Mouse (Mus musculus): ENCODE data around the gene Slc16a7.

The Slc16a7 gene

GRCm38 (mm10) chr10:125388876-125389786 is at the start of gene Slc16a7:
TSS of gene Slc16a7 (minus strand) at chr10:125389465.
- TF ChIP-seq GATA4 (IDR thresholded peaks at IDR 0.05; ENCODE audit: insufficient replicate concordance, low read length) = peak; percentile 85; the same call in 1 of the 2 replicates

- TF ChIP-seq GATA4 (IDR thresholded peaks at IDR 0.05; ENCODE audit: insufficient replicate concordance, low read length) = no peak
These were observed 29.5 kb upstream of the Slc16a7 start for GRCm38 (mm10) chr10:125418795-125419194.

- TF ChIP-seq GATA4 (IDR thresholded peaks at IDR 0.05; ENCODE audit: insufficient replicate concordance, low read length) = no peak
These were observed 10.5 kb upstream of the Slc16a7 start for GRCm38 (mm10) chr10:125399796-125400195.

GRCm38 (mm10) chr10:125390011-125390410 is 746 bp upstream of the Slc16a7 start:
- no peak for TF ChIP-seq GATA4 (IDR thresholded peaks at IDR 0.05; ENCODE audit: insufficient replicate concordance, low read length)

- TF ChIP-seq GATA4 (IDR thresholded peaks at IDR 0.05; ENCODE audit: insufficient replicate concordance, low read length) = no peak
These were observed 787 bp downstream of the Slc16a7 start for GRCm38 (mm10) chr10:125388481-125388875.

- no peak for TF ChIP-seq GATA4 (IDR thresholded peaks at IDR 0.05; ENCODE audit: insufficient replicate concordance, low read length)
These were observed 1.4 kb downstream of the Slc16a7 start for GRCm38 (mm10) chr10:125387782-125388415.

- TF ChIP-seq GATA4 (IDR thresholded peaks at IDR 0.05; ENCODE audit: insufficient replicate concordance, low read length) = no peak
These were observed 13.7 kb downstream of the Slc16a7 start for GRCm38 (mm10) chr10:125375526-125375925.

GRCm38 (mm10) chr10:125372666-125373065 is 16.6 kb downstream of the Slc16a7 start:
- TF ChIP-seq GATA4 (IDR thresholded peaks at IDR 0.05; ENCODE audit: insufficient replicate concordance, low read length) = no peak

- TF ChIP-seq GATA4 (IDR thresholded peaks at IDR 0.05; ENCODE audit: insufficient replicate concordance, low read length) = no peak
These were observed 17.8 kb downstream of the Slc16a7 start for GRCm38 (mm10) chr10:125371451-125371850.

GRCm38 (mm10) chr10:125370037-125370610 is 19.1 kb downstream of the Slc16a7 start:
- peak; percentile 79 for TF ChIP-seq GATA4 (IDR thresholded peaks at IDR 0.05; ENCODE audit: insufficient replicate concordance, low read length)

- TF ChIP-seq GATA4 (IDR thresholded peaks at IDR 0.05; ENCODE audit: insufficient replicate concordance, low read length) = no peak
These were observed 30.8 kb downstream of the Slc16a7 start for GRCm38 (mm10) chr10:125358479-125358878.

- no peak for TF ChIP-seq GATA4 (IDR thresholded peaks at IDR 0.05; ENCODE audit: insufficient replicate concordance, low read length)
These were observed 36.5 kb downstream of the Slc16a7 start for GRCm38 (mm10) chr10:125352805-125353204.

- no peak for TF ChIP-seq GATA4 (IDR thresholded peaks at IDR 0.05; ENCODE audit: insufficient replicate concordance, low read length)
These were observed 41.1 kb downstream of the Slc16a7 start for GRCm38 (mm10) chr10:125348171-125348570.

- TF ChIP-seq GATA4 (IDR thresholded peaks at IDR 0.05; ENCODE audit: insufficient replicate concordance, low read length) = no peak
These were observed 42.1 kb downstream of the Slc16a7 start for GRCm38 (mm10) chr10:125347149-125347548.

- peak; percentile 69; the same call in 1 of the 2 replicates for TF ChIP-seq GATA4 (IDR thresholded peaks at IDR 0.05; ENCODE audit: insufficient replicate concordance, low read length)
These were observed 42.9 kb downstream of the Slc16a7 start for GRCm38 (mm10) chr10:125346364-125346763.

GRCm38 (mm10) chr10:125345583-125345982 is 43.7 kb downstream of the Slc16a7 start:
- TF ChIP-seq GATA4 (IDR thresholded peaks at IDR 0.05; ENCODE audit: insufficient replicate concordance, low read length) = no peak

Data from liver, adult (tissue).